Mouse (Mus musculus) forebrain, embryonic 14.5 days (tissue): Measurements from ENCODE around the gene Pagr1b. TPM values are rescaled to one million over a fixed set of nuclear protein-coding genes. Genes with fewer than 3 reads are reported as not detected.
A peak's percentile ranks its signal among the peaks of the same experiment; 100 is the strongest.

Source experiments
- ATAC-seq: fragments of 200-750 bp; cut with Nextera tagmentation; 2 replicates; pipeline ENCODE4 v1.8.0; 2017; ENCODE audit warnings: mild to moderate bottlenecking, moderate library complexity
- DNase-seq: peaks from one replicate; pipeline ENCODE4 v3.0.0-alpha.2; 2015; ENCODE audit warnings: low spot score
- H3K27ac ChIP-seq: fragments of 300-500 bp; sonication (generic); 2 replicates; pipeline ENCODE4 v1.5.1; 2014; ENCODE audit warnings: low read depth, mild to moderate bottlenecking, control low read depth, low read length, moderate library complexity
- H3K27me3 ChIP-seq: fragments of 300-500 bp; sonication (generic); replicated peaks from 2 replicates; pipeline ENCODE4 v1.6.1; 2014; ENCODE audit warnings: low read length, control low read depth, mixed read lengths; ENCODE audit not compliant: control insufficient read depth, insufficient read depth
- H3K36me3 ChIP-seq: fragments of 300-500 bp; sonication (generic); 2 replicates; pipeline ENCODE4 v1.6.1; 2014; ENCODE audit warnings: low read length, control low read depth; ENCODE audit not compliant: control insufficient read depth, insufficient read depth
- H3K4me1 ChIP-seq: fragments of 300-500 bp; sonication (generic); 2 replicates; pipeline ENCODE4 v1.6.1; 2014; ENCODE audit warnings: antibody characterized with exemption, low read length, control low read depth; ENCODE audit not compliant: control insufficient read depth, insufficient read depth
- H3K4me2 ChIP-seq: fragments of 300-500 bp; sonication (generic); 2 replicates; pipeline ENCODE4 v1.6.1; 2014; ENCODE audit warnings: mild to moderate bottlenecking, control low read depth, low read length
- H3K4me3 ChIP-seq: fragments of 300-500 bp; sonication (generic); 2 replicates; pipeline ENCODE4 v1.5.1; 2014; ENCODE audit warnings: low read depth, low read length, control low read depth
- H3K9ac ChIP-seq: fragments of 300-500 bp; sonication (generic); 2 replicates; pipeline ENCODE4 v1.6.1; 2014; ENCODE audit warnings: mild to moderate bottlenecking, low read length, control low read depth, moderate library complexity
- H3K9me3 ChIP-seq: fragments of 300-500 bp; sonication (generic); replicated peaks from 2 replicates; pipeline ENCODE4 v1.6.1; 2016; ENCODE audit warnings: low read length, control low read depth, mixed read lengths; ENCODE audit not compliant: control insufficient read depth
- WGBS: fragments of 180-500 bp; shearing (Covaris S2); extraction: QIAGEN DNeasy Blood & Tissue Kit; methylation state at CpG from one replicate; pipeline ENCODE4 v1.1.7; 2014; 5-methylcytosine and 5-hydroxymethylcytosine counted together
- polyA plus RNA-seq: library from polyadenylated mRNA; unstranded; fragments of >200 nt; fragmentation: Nextera tagmentation; extraction: Ambion mirVana; gene quantifications from 2 replicates; pipeline ENCODE4 v1.2.1, GENCODE M21; 2014

Gene Pagr1b
- polyA plus RNA-seq, 1 experiment from 2014 or later, result 0.34 TPM

- Histone ChIP-seq H3K4me2 (no peak overlapping the region), H3K36me3 (no peaks in the 10 kb centered on the region), H3K27ac (no peak overlapping the region), H3K27me3 (no peaks in the 10 kb centered on the region), H3K9me3 (no peaks in the 10 kb centered on the region), H3K9ac (no peak overlapping the region), H3K4me1 (no peaks in the 10 kb centered on the region), H3K4me3 (no peak overlapping the region)
- ATAC-seq, result no peak
- peak; percentile 13 for DNase-seq
- WGBS, result 42% methylated on average over 9 of the region's 9 CpGs
Observed at GRCm38 (mm10) chr7:126986319-126986718, 30.0 kb downstream of the Pagr1b start.

DNA sequence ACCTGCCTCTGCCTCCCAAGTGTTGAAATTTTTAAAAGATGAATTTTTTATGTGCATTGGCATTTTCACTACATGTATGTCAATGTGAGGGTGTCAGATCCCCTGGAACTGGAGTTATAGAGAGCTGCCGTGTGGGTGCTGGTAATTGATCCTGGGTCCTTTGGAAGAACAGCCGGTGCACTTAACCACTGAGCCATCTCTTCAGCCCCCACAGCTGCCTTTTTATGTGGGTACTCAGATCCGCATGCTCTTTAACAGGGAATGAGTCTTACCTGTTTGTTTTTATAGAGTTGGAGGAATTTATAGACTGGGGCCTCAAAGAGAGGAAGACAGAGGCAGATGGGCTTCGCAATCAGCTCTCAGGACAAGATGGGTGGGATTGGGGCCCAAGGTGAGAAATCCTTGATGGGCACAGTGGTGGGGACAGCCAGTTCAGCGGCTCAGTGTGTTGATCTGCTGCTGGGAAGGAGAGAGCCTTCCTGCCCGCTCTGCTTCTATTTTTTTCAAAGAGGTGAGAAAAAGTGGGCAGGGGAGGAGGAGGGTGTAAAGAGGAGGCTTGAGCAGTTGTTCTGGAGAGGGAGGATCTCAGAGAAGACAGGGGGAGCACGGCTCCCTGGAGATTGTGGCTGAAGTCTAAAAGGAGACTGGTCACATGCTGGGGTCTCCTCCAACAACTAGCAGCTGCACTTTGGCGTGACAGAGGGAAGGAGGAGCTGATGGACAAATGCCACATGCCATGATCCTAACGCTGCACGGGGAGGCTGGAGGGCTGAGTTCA is 31.4 kb downstream of the Pagr1b start:
- DNase-seq, result no peak
- Histone ChIP-seq H3K27ac (no peak overlapping the region), H3K4me1 (no peaks in the 10 kb centered on the region), H3K9me3 (no peaks in the 10 kb centered on the region), H3K36me3 (peaks cover 8% of the 10 kb centered on the region), H3K4me3 (no peak overlapping the region), H3K9ac (no peak overlapping the region), H3K4me2 (no peak overlapping the region), H3K27me3 (no peaks in the 10 kb centered on the region)
- 66% methylated on average over 10 of the region's 10 CpGs for WGBS
- ATAC-seq, result no peak

- peaks cover 25% of the 10 kb centered on the region for H3K36me3 ChIP-seq
- ATAC-seq (no peak), DNase-seq (no peak)
- no peak overlapping the region for H3K4me3 ChIP-seq
- H3K27ac ChIP-seq, result no peak overlapping the region
- no peak overlapping the region for H3K4me2 ChIP-seq
- H3K4me1 ChIP-seq, result no peaks in the 10 kb centered on the region
- no peaks in the 10 kb centered on the region for H3K27me3 ChIP-seq
- H3K9ac ChIP-seq, result no peak overlapping the region
- no peaks in the 10 kb centered on the region for H3K9me3 ChIP-seq
- WGBS, result 88% methylated on average over 7 of the region's 7 CpGs
Observed at GRCm38 (mm10) chr7:126983113-126983512, 33.2 kb downstream of the Pagr1b start.

GRCm38 (mm10) chr7:126982054-126982453 is 34.2 kb downstream of the Pagr1b start:
- Histone ChIP-seq H3K4me2 (no peak overlapping the region), H3K27me3 (no peaks in the 10 kb centered on the region), H3K9ac (no peak overlapping the region), H3K9me3 (no peaks in the 10 kb centered on the region), H3K27ac (no peak overlapping the region), H3K4me3 (no peak overlapping the region), H3K36me3 (peaks cover 28% of the 10 kb centered on the region), H3K4me1 (peaks cover 2% of the 10 kb centered on the region; the same call in 1 of the 2 replicates)
- WGBS, result 93% methylated on average over 4 of the region's 4 CpGs
- ATAC-seq, result no peak
- no peak for DNase-seq

DNA sequence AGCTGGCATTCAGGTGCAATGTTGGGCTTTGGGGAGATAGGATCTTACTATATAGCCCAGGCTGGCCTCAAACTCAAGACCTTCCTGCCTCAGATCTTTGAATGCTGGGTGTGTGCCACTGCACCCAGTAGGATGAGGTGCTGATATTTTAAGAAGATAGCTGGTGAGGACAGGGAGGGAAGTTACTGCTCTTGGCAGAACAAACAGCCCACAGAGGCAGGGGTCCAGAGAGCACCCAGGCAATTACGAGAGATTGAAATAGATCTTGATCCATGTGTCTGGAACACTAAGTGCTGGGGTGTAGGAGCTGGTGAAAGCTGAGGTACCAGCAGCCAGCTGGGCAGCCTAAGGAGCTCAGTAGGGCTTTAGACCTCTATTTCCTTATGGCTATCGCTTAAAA is 34.7 kb downstream of the Pagr1b start:
- WGBS, result 82% methylated on average over 2 of the region's 2 CpGs
- H3K4me1 ChIP-seq, result peaks cover 3% of the 10 kb centered on the region; the same call in 1 of the 2 replicates
- ATAC-seq (no peak), DNase-seq (no peak)
- no peak overlapping the region for H3K27ac ChIP-seq
- H3K36me3 ChIP-seq, result peaks cover 28% of the 10 kb centered on the region
- no peak overlapping the region for H3K4me2 ChIP-seq
- no peak overlapping the region for H3K9ac ChIP-seq
- no peak overlapping the region for H3K4me3 ChIP-seq
- H3K9me3 ChIP-seq, result no peaks in the 10 kb centered on the region
- no peaks in the 10 kb centered on the region for H3K27me3 ChIP-seq

GRCm38 (mm10) chr7:126978841-126979240 is 37.4 kb downstream of the Pagr1b start:
- H3K4me3 ChIP-seq, result no peak overlapping the region
- DNase-seq (no peak), ATAC-seq (no peak)
- 95% methylated on average over 6 of the region's 6 CpGs for WGBS
- no peaks in the 10 kb centered on the region for H3K27me3 ChIP-seq
- peaks cover 7% of the 10 kb centered on the region for H3K4me1 ChIP-seq
- no peak overlapping the region for H3K9ac ChIP-seq
- no peaks in the 10 kb centered on the region for H3K9me3 ChIP-seq
- H3K4me2 ChIP-seq, result no peak overlapping the region
- no peak overlapping the region for H3K27ac ChIP-seq
- peaks cover 28% of the 10 kb centered on the region for H3K36me3 ChIP-seq

- H3K9ac ChIP-seq, result peak overlapping the region; percentile 98
- H3K36me3 ChIP-seq, result peaks cover 28% of the 10 kb centered on the region
- peak overlapping the region; percentile 97 for H3K27ac ChIP-seq
- WGBS, result 30% methylated on average over 14 of the region's 14 CpGs
- no peaks in the 10 kb centered on the region for H3K27me3 ChIP-seq
- peak overlapping the region; percentile 57 for H3K4me2 ChIP-seq
- no peak for DNase-seq
- peak overlapping the region; percentile 100 for H3K4me3 ChIP-seq
- H3K9me3 ChIP-seq, result no peaks in the 10 kb centered on the region
- H3K4me1 ChIP-seq, result peaks cover 7% of the 10 kb centered on the region
- 0 out of 2 replicates have a peak, but pooled peaks have one; percentile 2 for ATAC-seq
Observed at GRCm38 (mm10) chr7:126976878-126977459, 39.3 kb downstream of the Pagr1b start.

GRCm38 (mm10) chr7:126975950-126976866 is 40.1 kb downstream of the Pagr1b start, which contains the start of gene Cdiptos:
Gene Cdiptos, minus strand, starts transcription at chr7:126976098.
- Histone ChIP-seq H3K4me3 (peak within 1 kb of the TSS; percentile 100), H3K9me3 (no peaks in the 10 kb centered on the region), H3K4me2 (peak within 1 kb of the TSS; percentile 57), H3K27ac (peak within 1 kb of the TSS; percentile 97), H3K27me3 (no peaks in the 10 kb centered on the region), H3K4me1 (peaks cover 7% of the 10 kb centered on the region), H3K36me3 (peaks cover 28% of the 10 kb centered on the region), H3K9ac (peak within 1 kb of the TSS; percentile 98)
- WGBS, result under 1% methylated on average over 55 of the region's 55 CpGs
- DNase-seq (peak; percentile 98), ATAC-seq (peak; percentile 97)

GRCm38 (mm10) chr7:126975893-126975949 is 40.6 kb downstream of the Pagr1b start, which contains the start of gene Cdipt:
Gene Cdipt, plus strand, starts transcription at chr7:126975914.
- Histone ChIP-seq H3K27me3 (no peaks in the 10 kb centered on the region), H3K9me3 (no peaks in the 10 kb centered on the region), H3K9ac (peak within 1 kb of the TSS; percentile 98), H3K27ac (peak within 1 kb of the TSS; percentile 97), H3K4me3 (peak within 1 kb of the TSS; percentile 100), H3K4me1 (peaks cover 7% of the 10 kb centered on the region), H3K4me2 (peak within 1 kb of the TSS; percentile 57), H3K36me3 (peaks cover 30% of the 10 kb centered on the region)
- DNase-seq (no peak), ATAC-seq (no peak)
- WGBS, result 0% methylated on average over 1 of the region's 1 CpGs
